Mouse (Mus musculus): ENCODE measurements around the gene Gpr156. TPM values are rescaled to one million over a fixed set of nuclear protein-coding genes. Genes with fewer than 3 reads are reported as not detected.
A peak's percentile ranks its signal among the peaks of the same experiment; 100 is the strongest.

Gpr156 gene
- 4.9 and 6.4 TPM in 2 replicates for polyA plus RNA-seq (2014; fragmentation: Nextera tagmentation; extraction: Ambion mirVana)

- peak within 1 kb of the TSS; percentile 85 for H3K4me2 ChIP-seq (ENCODE audit: low read depth, low read length)
- 2% methylated on average over 53 of the region's 53 CpGs for WGBS
- H3K27me3 ChIP-seq (ENCODE audit: control insufficient read depth, insufficient read depth, low read length), result no peaks in the 10 kb centered on the region
- H3K9ac ChIP-seq (replicated peaks; ENCODE audit: low read depth, low read length), result peak within 1 kb of the TSS; percentile 47
- H3K27ac ChIP-seq (ENCODE audit: low read depth, low read length), result peak within 1 kb of the TSS; percentile 44; the same call in 1 of the 2 replicates
- H3K4me3 ChIP-seq (ENCODE audit: low read depth, low read length), result peak within 1 kb of the TSS; percentile 57
- H3K9me3 ChIP-seq (ENCODE audit: control insufficient read depth, low read length), result no peaks in the 10 kb centered on the region
- no peaks in the 10 kb centered on the region for H3K36me3 ChIP-seq (ENCODE audit: control insufficient read depth, insufficient read depth, low read length)
- no peaks in the 10 kb centered on the region for H3K4me1 ChIP-seq (ENCODE audit: control insufficient read depth, insufficient read depth, low read length)
- ATAC-seq (ENCODE audit: low read depth), result peak; percentile 88
These were observed at the start of gene Gpr156 for GRCm38 (mm10) chr16:37916138-37916817. Gene Gpr156 (plus strand): TSS chr16:37916496.

DNA sequence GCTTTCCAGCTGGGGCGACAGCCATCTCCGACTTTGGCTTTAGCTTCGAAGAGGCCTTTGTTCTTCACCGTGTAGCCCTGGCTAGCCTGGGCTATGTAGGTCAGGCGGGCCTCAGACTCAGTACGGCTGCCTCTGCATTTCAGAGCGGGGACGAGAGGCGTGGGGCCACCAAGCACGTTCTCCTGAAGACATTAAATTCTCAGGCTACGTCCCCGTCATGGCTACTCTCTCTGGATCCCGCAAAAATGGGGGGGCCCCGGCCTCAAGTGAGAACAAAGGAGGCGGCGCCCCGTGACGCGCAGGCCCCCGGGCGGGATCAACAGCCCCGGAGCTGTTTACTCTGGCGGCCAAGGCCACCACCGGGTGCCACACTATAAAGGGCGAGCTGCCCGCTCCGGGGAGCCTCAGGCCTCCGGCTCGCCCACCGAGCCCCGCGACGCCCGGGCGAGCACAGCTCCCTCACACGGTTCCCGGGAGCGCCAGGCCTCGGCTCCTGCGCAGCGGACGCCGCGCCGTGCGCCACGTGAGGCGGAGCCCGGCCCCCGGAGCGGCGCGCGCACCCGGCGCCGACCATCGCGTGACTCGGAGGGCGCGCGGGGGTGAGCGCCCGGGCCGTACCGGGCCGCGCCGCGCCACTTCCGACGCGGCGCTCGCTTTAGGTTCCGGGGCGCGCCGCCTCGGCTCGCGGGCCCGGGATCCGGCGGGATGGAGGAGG lies 48.3 kb upstream of the Gpr156 start, which contains the start of gene Lrrc58:
Gene Lrrc58 (plus strand): TSS at position 599 of the 715 bp plus-strand sequence.
- under 1% methylated on average over 77 of the region's 86 CpGs for WGBS
- Histone ChIP-seq H3K27ac (ENCODE audit: low read depth, low read length) (peak within 1 kb of the TSS; percentile 100), H3K4me3 (ENCODE audit: low read depth, low read length) (peak within 1 kb of the TSS; percentile 84), H3K27me3 (ENCODE audit: control insufficient read depth, insufficient read depth, low read length) (no peaks in the 10 kb centered on the region), H3K4me1 (ENCODE audit: control insufficient read depth, insufficient read depth, low read length) (peaks cover 22% of the 10 kb centered on the region), H3K9me3 (ENCODE audit: control insufficient read depth, low read length) (no peaks in the 10 kb centered on the region), H3K4me2 (ENCODE audit: low read depth, low read length) (peak within 1 kb of the TSS; percentile 76), H3K36me3 (ENCODE audit: control insufficient read depth, insufficient read depth, low read length) (no peaks in the 10 kb centered on the region), H3K9ac (replicated peaks; ENCODE audit: low read depth, low read length) (peak within 1 kb of the TSS; percentile 95)
- peak; percentile 96 for ATAC-seq (ENCODE audit: low read depth)

- ATAC-seq (ENCODE audit: low read depth), result peak; percentile 80
- peak overlapping the region; percentile 76 for H3K4me2 ChIP-seq (ENCODE audit: low read depth, low read length)
- under 1% methylated on average over 62 of the region's 87 CpGs for WGBS
These were observed 47.5 kb upstream of the Gpr156 start for GRCm38 (mm10) chr16:37868506-37869469.

DNA sequence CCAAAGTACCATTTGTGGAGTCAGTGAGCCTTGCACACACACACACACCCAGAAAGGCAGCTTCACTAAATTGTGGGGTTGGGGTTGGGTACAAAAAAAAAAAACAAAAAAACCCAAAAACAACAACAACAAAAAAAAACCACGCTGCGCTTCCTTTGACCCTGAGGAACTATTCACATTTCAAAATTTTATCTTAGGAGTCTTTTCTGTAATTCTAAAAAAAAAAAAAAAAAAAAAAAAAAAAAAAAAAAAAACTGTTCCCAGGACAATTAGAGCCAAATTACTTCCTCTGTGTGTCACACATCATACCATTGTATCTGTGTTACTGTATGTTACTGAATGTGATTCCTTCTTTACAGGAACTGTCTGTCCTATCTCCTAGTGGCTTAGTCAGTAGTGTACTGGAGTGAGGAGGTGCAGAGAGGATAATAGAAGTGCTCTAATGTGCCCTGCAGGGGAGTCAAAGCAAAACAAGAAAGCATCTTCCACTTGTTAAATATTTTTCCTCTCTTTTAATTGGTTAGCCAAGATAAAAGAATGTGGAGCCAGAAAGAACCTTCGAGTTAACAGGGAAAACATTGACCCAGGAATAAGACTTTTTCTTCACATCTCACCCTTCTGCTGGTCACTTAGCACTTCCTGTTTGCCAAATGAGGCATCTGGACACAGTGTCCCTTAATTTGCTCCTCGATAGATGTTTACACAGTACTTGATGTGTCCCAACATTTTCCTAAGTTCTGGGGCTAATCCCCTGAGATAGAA lies 46.6 kb upstream of the Gpr156 start:
- Histone ChIP-seq H3K9me3 (ENCODE audit: control insufficient read depth, low read length) (no peaks in the 10 kb centered on the region), H3K27ac (ENCODE audit: low read depth, low read length) (peak overlapping the region; percentile 100), H3K9ac (replicated peaks; ENCODE audit: low read depth, low read length) (peak overlapping the region; percentile 95), H3K4me1 (ENCODE audit: control insufficient read depth, insufficient read depth, low read length) (peaks cover 22% of the 10 kb centered on the region), H3K36me3 (ENCODE audit: control insufficient read depth, insufficient read depth, low read length) (no peaks in the 10 kb centered on the region), H3K4me2 (ENCODE audit: low read depth, low read length) (peak overlapping the region; percentile 76), H3K27me3 (ENCODE audit: control insufficient read depth, insufficient read depth, low read length) (no peaks in the 10 kb centered on the region), H3K4me3 (ENCODE audit: low read depth, low read length) (peak overlapping the region; percentile 84)
- 39% methylated on average over 4 of the region's 4 CpGs for WGBS
- ATAC-seq (ENCODE audit: low read depth), result no peak

More at GRCm38 (mm10) chr16:37868506-37869469, 47.5 kb upstream of the Gpr156 start:
- Histone ChIP-seq H3K36me3 (ENCODE audit: control insufficient read depth, insufficient read depth, low read length) (no peaks in the 10 kb centered on the region), H3K27me3 (ENCODE audit: control insufficient read depth, insufficient read depth, low read length) (no peaks in the 10 kb centered on the region), H3K9ac (replicated peaks; ENCODE audit: low read depth, low read length) (peak overlapping the region; percentile 95), H3K27ac (ENCODE audit: low read depth, low read length) (peak overlapping the region; percentile 100), H3K4me3 (ENCODE audit: low read depth, low read length) (peak overlapping the region; percentile 84), H3K4me1 (ENCODE audit: control insufficient read depth, insufficient read depth, low read length) (peaks cover 22% of the 10 kb centered on the region), H3K9me3 (ENCODE audit: control insufficient read depth, low read length) (no peaks in the 10 kb centered on the region)

DNA sequence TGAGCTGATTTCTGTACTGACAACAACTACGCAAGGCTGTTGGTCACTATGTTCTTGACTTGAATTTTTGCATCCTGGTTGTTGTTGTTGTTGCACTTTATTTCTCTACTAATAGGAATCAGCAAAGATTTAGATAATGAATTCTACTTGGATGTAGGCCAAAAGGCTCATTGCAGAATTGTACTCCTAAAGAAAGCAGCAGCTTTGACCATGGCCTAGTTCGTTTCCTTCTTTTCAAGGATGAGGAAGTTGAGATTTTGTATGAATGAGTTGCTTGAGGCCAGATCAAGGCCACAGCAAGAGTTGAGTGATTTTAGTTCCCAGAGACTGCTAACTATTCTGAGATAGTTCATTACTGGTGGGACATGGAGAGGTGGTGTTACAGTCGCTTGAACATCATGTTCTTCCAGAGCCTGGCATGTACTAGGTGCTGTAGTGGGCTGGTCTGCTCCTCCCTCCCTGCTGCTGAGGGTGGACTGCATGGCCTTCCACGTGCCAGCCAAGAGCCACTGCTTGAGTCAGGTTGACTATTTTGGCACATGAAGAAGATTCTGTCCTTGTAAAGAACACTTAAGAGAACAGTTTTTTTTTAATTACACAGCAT lies 45.1 kb upstream of the Gpr156 start:
- 78% methylated on average over 4 of the region's 4 CpGs for WGBS
- no peak overlapping the region for H3K9ac ChIP-seq (replicated peaks; ENCODE audit: low read depth, low read length)

GRCm38 (mm10) chr16:37874501-37875235 lies 41.6 kb upstream of the Gpr156 start:
- Histone ChIP-seq H3K27ac (ENCODE audit: low read depth, low read length) (no peak overlapping the region), H3K4me2 (ENCODE audit: low read depth, low read length) (no peak overlapping the region), H3K27me3 (ENCODE audit: control insufficient read depth, insufficient read depth, low read length) (no peaks in the 10 kb centered on the region), H3K4me3 (ENCODE audit: low read depth, low read length) (no peak overlapping the region), H3K4me1 (ENCODE audit: control insufficient read depth, insufficient read depth, low read length) (peaks cover 22% of the 10 kb centered on the region), H3K36me3 (ENCODE audit: control insufficient read depth, insufficient read depth, low read length) (peaks cover 7% of the 10 kb centered on the region; the same call in 1 of the 2 replicates), H3K9me3 (ENCODE audit: control insufficient read depth, low read length) (no peaks in the 10 kb centered on the region), H3K9ac (replicated peaks; ENCODE audit: low read depth, low read length) (no peak overlapping the region)
- 81% methylated on average over 4 of the region's 4 CpGs for WGBS
- no peak for ATAC-seq (ENCODE audit: low read depth)

More for the DNA sequence above, 45.1 kb upstream of the Gpr156 start:
- H3K36me3 ChIP-seq (ENCODE audit: control insufficient read depth, insufficient read depth, low read length), result no peaks in the 10 kb centered on the region
- peaks cover 22% of the 10 kb centered on the region for H3K4me1 ChIP-seq (ENCODE audit: control insufficient read depth, insufficient read depth, low read length)
- H3K4me2 ChIP-seq (ENCODE audit: low read depth, low read length), result peak overlapping the region; percentile 25; the same call in 1 of the 2 replicates
- H3K27me3 ChIP-seq (ENCODE audit: control insufficient read depth, insufficient read depth, low read length), result no peaks in the 10 kb centered on the region
- H3K4me3 ChIP-seq (ENCODE audit: low read depth, low read length), result no peak overlapping the region
- ATAC-seq (ENCODE audit: low read depth), result no peak
- no peaks in the 10 kb centered on the region for H3K9me3 ChIP-seq (ENCODE audit: control insufficient read depth, low read length)
- H3K27ac ChIP-seq (ENCODE audit: low read depth, low read length), result no peak overlapping the region

- no peak overlapping the region for H3K4me2 ChIP-seq (ENCODE audit: low read depth, low read length)
- no peak for ATAC-seq (ENCODE audit: low read depth)
- H3K36me3 ChIP-seq (ENCODE audit: control insufficient read depth, insufficient read depth, low read length), result peaks cover 15% of the 10 kb centered on the region; the same call in 1 of the 2 replicates
- H3K27me3 ChIP-seq (ENCODE audit: control insufficient read depth, insufficient read depth, low read length), result no peaks in the 10 kb centered on the region
- no peak overlapping the region for H3K4me3 ChIP-seq (ENCODE audit: low read depth, low read length)
- H3K9me3 ChIP-seq (ENCODE audit: control insufficient read depth, low read length), result no peaks in the 10 kb centered on the region
- H3K9ac ChIP-seq (replicated peaks; ENCODE audit: low read depth, low read length), result no peak overlapping the region
- WGBS, result 98% methylated on average over 3 of the region's 3 CpGs
- no peak overlapping the region for H3K27ac ChIP-seq (ENCODE audit: low read depth, low read length)
- H3K4me1 ChIP-seq (ENCODE audit: control insufficient read depth, insufficient read depth, low read length), result 0 out of 2 replicates have a peak, but pooled peaks cover 3% of the 10 kb centered on the region
These were observed 38.9 kb upstream of the Gpr156 start for GRCm38 (mm10) chr16:37877406-37877805.
